Mouse (Mus musculus) kidney, postnatal 0 days (tissue): ENCODE data around the gene Kdm5a. TPM values are rescaled to one million over a fixed set of nuclear protein-coding genes. Genes with fewer than 3 reads are reported as not detected.

ENCODE experiments used
- ATAC-seq: fragments of 200-750 bp; cut with Nextera tagmentation; replicated peaks from 2 replicates; pipeline ENCODE4 v1.8.0; 2017; ENCODE audit warnings: low read depth, moderate number of reproducible peaks, moderate TSS enrichment, moderate library complexity; ENCODE audit not compliant: low FRiP score
- DNase-seq: peaks from one replicate; pipeline ENCODE4 v3.0.0-alpha.2; 2016; ENCODE audit warnings: low spot score
- H3K27ac ChIP-seq: fragments of 300-500 bp; sonication (generic); 2 replicates; pipeline ENCODE4 v1.5.1; 2014; ENCODE audit warnings: mild to moderate bottlenecking
- H3K27me3 ChIP-seq: fragments of 300-500 bp; sonication (generic); 2 replicates; pipeline ENCODE4 v1.6.1; 2014; ENCODE audit warnings: low read length, mixed read lengths; ENCODE audit not compliant: insufficient read depth
- H3K36me3 ChIP-seq: fragments of 300-500 bp; sonication (generic); 2 replicates; pipeline ENCODE4 v1.6.1; 2014; ENCODE audit warnings: low read length, mixed read lengths; ENCODE audit not compliant: insufficient read depth
- H3K4me1 ChIP-seq: fragments of 300-500 bp; sonication (generic); replicated peaks from 2 replicates; pipeline ENCODE4 v1.6.1; 2014; ENCODE audit warnings: antibody characterized with exemption, low read length, mixed read lengths; ENCODE audit not compliant: insufficient read depth
- H3K4me2 ChIP-seq: fragments of 300-500 bp; sonication (generic); 2 replicates; pipeline ENCODE4 v1.6.1; 2014; ENCODE audit warnings: mild to moderate bottlenecking, low read length, moderate library complexity, mixed read lengths
- H3K4me3 ChIP-seq: fragments of 300-500 bp; sonication (generic); replicated peaks from 2 replicates; pipeline ENCODE4 v1.5.1; 2014; ENCODE audit warnings: low read depth, low read length
- H3K9ac ChIP-seq: fragments of 300-500 bp; sonication (generic); 2 replicates; pipeline ENCODE4 v1.6.1; 2014; ENCODE audit warnings: low read depth, low read length
- H3K9me3 ChIP-seq: fragments of 300-500 bp; sonication (generic); replicated peaks from 2 replicates; pipeline ENCODE4 v1.6.1; 2016; ENCODE audit warnings: low read length, inconsistent platforms, mixed read lengths
- CTCF ChIP-seq: IDR thresholded peaks from 2 replicates; pipeline ENCODE4 v1.5.1; 2016; ENCODE audit warnings: antibody characterized with exemption, low read depth, mild to moderate bottlenecking, moderate library complexity
- WGBS: fragments of 180-500 bp; shearing (Covaris S2); extraction: QIAGEN DNeasy Blood & Tissue Kit; methylation state at CpG from one replicate; pipeline ENCODE4 v1.1.7; 2014; 5-methylcytosine and 5-hydroxymethylcytosine counted together
- polyA plus RNA-seq: library from polyadenylated mRNA; unstranded; fragments of >200 nt; fragmentation: Nextera tagmentation; extraction: Ambion mirVana; gene quantifications from 2 replicates; pipeline ENCODE4 v1.2.1, GENCODE M21; 2015

Kdm5a gene
- polyA plus RNA-seq, 1 experiment from 2014 or later: 34.3 TPM

DNA sequence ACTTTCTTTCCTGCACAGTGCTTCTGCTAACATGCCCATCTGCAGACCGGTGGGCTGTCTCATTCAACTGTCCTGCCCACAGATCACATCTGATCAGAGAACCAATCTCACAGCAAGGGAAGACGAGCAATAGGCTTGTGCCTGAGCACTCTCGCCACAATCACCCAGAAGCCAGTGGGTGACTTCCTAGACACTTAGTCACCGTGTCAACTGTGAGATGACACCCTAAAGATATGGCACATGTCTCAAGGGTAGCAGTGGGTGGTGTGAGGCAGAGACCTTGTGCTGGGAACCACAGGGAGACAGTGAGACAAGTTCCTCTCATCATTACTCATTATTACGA lies 89.2 kb downstream of the Kdm5a start:
- H3K27ac ChIP-seq: no peak overlapping the region
- ATAC-seq: no peak
- WGBS: 66% methylated on average over 5 of the region's 5 CpGs
- no peak overlapping the region for H3K9ac ChIP-seq
- no peaks in the 10 kb centered on the region for H3K27me3 ChIP-seq
- no peaks in the 10 kb centered on the region for H3K36me3 ChIP-seq
- no peaks in the 10 kb centered on the region for H3K4me1 ChIP-seq
- DNase-seq: no peak
- no peak overlapping the region for H3K4me3 ChIP-seq
- H3K9me3 ChIP-seq: no peaks in the 10 kb centered on the region
- TF ChIP-seq CTCF: no peak
- H3K4me2 ChIP-seq: no peak overlapping the region

GRCm38 (mm10) chr6:120453556-120453955 lies 89.6 kb downstream of the Kdm5a start:
- Histone ChIP-seq H3K36me3 (no peaks in the 10 kb centered on the region), H3K27me3 (no peaks in the 10 kb centered on the region), H3K4me1 (no peaks in the 10 kb centered on the region), H3K9me3 (no peaks in the 10 kb centered on the region), H3K4me2 (no peak overlapping the region), H3K4me3 (no peak overlapping the region), H3K27ac (no peak overlapping the region), H3K9ac (no peak overlapping the region)
- WGBS: 85% methylated on average over 3 of the region's 3 CpGs
- no peak for DNase-seq
- no peak for ATAC-seq
- no peak for TF ChIP-seq CTCF

DNA sequence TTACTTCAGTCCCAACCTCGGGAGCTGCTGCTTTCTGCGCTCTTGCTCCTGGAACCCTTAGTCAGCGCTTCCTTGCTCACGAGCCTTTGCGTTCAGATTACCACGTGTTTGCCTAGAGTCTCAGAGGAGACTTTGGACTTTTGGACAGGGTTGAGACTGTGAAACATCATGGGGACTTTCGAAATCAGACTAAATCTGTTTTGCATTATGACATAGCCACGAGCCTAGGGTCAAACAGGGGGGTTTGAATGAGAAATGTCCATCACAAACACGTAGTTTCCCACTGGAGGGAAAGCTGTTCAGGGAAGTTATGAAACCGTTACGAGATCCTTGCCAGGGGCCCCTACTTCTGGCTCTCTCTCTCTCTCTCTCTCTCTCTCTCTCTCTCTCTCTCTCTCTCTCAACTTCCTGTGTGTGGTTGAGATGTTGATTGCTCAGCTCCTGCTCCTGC lies 90.7 kb downstream of the Kdm5a start:
- Histone ChIP-seq H3K4me2 (no peak overlapping the region), H3K36me3 (no peaks in the 10 kb centered on the region), H3K9ac (no peak overlapping the region), H3K9me3 (no peaks in the 10 kb centered on the region), H3K4me1 (no peaks in the 10 kb centered on the region), H3K27ac (peak overlapping the region; percentile 34), H3K4me3 (no peak overlapping the region), H3K27me3 (no peaks in the 10 kb centered on the region)
- DNase-seq: peak; percentile 34
- peak; percentile 86 for ATAC-seq
- TF ChIP-seq CTCF: no peak
- WGBS: 39% methylated on average over 11 of the region's 11 CpGs

GRCm38 (mm10) chr6:120457074-120457473 lies 93.2 kb downstream of the Kdm5a start:
- Histone ChIP-seq H3K4me2 (no peak overlapping the region), H3K4me3 (no peak overlapping the region), H3K9me3 (no peaks in the 10 kb centered on the region), H3K27me3 (no peaks in the 10 kb centered on the region), H3K4me1 (no peaks in the 10 kb centered on the region), H3K27ac (no peak overlapping the region), H3K9ac (no peak overlapping the region), H3K36me3 (no peaks in the 10 kb centered on the region)
- 76% methylated on average over 7 of the region's 7 CpGs for WGBS
- ATAC-seq (no peak), DNase-seq (no peak)
- peak; percentile 55 for TF ChIP-seq CTCF

GRCm38 (mm10) chr6:120457751-120458150 lies 93.8 kb downstream of the Kdm5a start:
- Histone ChIP-seq H3K9me3 (no peaks in the 10 kb centered on the region), H3K27me3 (no peaks in the 10 kb centered on the region), H3K4me2 (no peak overlapping the region), H3K27ac (no peak overlapping the region), H3K9ac (no peak overlapping the region), H3K4me1 (no peaks in the 10 kb centered on the region), H3K4me3 (no peak overlapping the region), H3K36me3 (no peaks in the 10 kb centered on the region)
- whole genome bisulfite sequencing: 91% methylated on average over 5 of the region's 5 CpGs
- ATAC-seq (no peak), DNase-seq (no peak)
- no peak for TF ChIP-seq CTCF

DNA sequence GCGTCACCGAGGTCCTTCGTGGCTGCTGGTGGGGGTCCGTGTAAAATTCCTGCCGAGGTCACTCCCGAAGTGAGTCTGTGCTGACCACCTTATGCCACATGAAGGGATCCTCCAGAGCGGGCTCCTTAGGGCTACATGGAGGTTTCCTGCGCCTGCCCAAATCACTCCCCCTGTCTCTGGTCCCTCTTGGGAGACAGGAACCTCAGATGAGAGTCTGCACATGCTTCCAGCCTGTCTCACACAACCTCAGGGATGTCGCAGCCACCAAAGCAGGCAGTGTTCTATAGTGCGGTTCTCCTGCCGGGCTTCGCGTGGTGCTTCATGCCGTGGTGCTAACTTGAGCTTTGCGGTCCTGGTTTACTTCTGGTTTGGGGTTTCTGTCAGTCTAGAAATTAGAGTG lies 97.3 kb downstream of the Kdm5a start:
- TF ChIP-seq CTCF: no peak
- WGBS: 68% methylated on average over 15 of the region's 15 CpGs
- H3K4me1 ChIP-seq: 0 out of 2 replicates have a peak, but pooled peaks cover 9% of the 10 kb centered on the region
- H3K4me2 ChIP-seq: no peak overlapping the region
- ATAC-seq (no peak), DNase-seq (no peak)
- no peaks in the 10 kb centered on the region for H3K9me3 ChIP-seq
- H3K27me3 ChIP-seq: no peaks in the 10 kb centered on the region
- H3K4me3 ChIP-seq: no peak overlapping the region
- no peak overlapping the region for H3K9ac ChIP-seq
- no peaks in the 10 kb centered on the region for H3K36me3 ChIP-seq
- no peak overlapping the region for H3K27ac ChIP-seq

DNA sequence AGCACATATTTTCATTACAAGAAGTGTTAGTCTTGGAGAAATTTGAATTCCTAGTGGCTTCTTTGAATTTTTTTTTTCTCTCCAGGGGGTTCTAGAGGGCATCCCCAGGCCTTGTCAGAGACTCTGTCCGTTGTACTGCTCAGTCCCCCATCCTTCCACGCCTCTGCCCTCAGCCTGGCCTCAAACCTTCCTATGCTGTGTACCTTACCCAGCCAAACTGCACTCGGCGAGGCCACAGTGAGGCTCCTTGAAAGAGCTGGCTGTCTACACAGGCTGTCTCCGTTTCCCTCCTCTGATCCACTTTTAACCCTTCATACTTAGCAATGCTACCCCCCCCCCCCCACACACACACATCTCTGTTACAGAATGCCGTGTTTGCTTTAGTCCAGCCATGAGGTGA lies 98.3 kb downstream of the Kdm5a start:
- Histone ChIP-seq H3K9me3 (no peaks in the 10 kb centered on the region), H3K4me3 (no peak overlapping the region), H3K4me1 (0 out of 2 replicates have a peak, but pooled peaks cover 9% of the 10 kb centered on the region), H3K27me3 (no peaks in the 10 kb centered on the region), H3K4me2 (no peak overlapping the region), H3K9ac (no peak overlapping the region), H3K36me3 (no peaks in the 10 kb centered on the region), H3K27ac (no peak overlapping the region)
- no peak for ATAC-seq
- no peak for TF ChIP-seq CTCF
- DNase-seq: no peak
- whole genome bisulfite sequencing: 50% methylated on average over 6 of the region's 6 CpGs
